Mouse (Mus musculus) olfactory bulb, adult 2 months (tissue): ENCODE data around the gene Tmem131l.

ENCODE experiments used
- CTCF ChIP-seq: fragments of 200-500 bp; IDR thresholded peaks from 2 replicates; pipeline ENCODE4 v1.5.1; 2012; ENCODE audit warnings: low read depth, mild to moderate bottlenecking, low read length, moderate library complexity; ENCODE audit not compliant: insufficient read depth
- POLR2A ChIP-seq: fragments of 200-500 bp; IDR thresholded peaks from 2 replicates; pipeline ENCODE4 v1.6.1; 2012; ENCODE audit warnings: mild to moderate bottlenecking, low read depth, low read length, moderate library complexity; ENCODE audit not compliant: insufficient read depth

DNA sequence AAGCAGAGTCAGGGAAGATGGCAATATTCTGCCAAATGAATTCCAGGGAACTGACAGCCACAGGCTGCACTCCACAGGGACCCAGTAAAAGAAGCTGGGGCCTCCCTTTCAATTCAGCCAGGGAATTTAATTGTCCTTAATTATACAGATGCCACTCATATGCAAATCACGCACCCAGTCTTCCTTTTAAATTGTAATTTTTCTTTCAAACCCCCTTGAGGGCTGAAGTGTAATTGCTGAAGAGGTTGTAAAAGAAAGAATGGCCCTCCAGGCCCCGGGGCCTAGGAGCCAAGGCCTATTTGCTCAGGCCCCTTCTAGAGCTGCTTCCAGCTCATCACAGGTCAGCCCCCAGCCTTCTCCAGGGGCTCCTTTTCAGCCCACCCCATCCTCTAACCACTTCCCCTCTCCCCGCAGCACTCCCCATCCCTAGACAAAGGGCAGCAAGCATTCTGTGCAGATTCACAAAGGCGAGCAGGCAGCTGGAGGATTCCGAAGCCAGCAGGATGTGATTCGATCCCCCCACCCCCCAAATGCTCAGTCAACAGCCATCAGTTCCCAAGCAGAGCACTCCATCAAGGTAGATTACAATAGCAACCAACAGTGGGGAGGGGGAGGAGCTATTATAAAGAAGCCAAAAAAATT lies 59.6 kb downstream of the Tmem131l start:
- TF ChIP-seq CTCF, result no peak
- no peak for TF ChIP-seq POLR2A
